Mouse (Mus musculus): Measurements from ENCODE around the gene Hist1h4f. TPM values are rescaled to one million over a fixed set of nuclear protein-coding genes. Genes with fewer than 3 reads are reported as not detected.

The Hist1h4f gene
- total and polyA plus RNA-seq, 3 experiments: 8.0 to 3,177 (median 478) TPM

DNA sequence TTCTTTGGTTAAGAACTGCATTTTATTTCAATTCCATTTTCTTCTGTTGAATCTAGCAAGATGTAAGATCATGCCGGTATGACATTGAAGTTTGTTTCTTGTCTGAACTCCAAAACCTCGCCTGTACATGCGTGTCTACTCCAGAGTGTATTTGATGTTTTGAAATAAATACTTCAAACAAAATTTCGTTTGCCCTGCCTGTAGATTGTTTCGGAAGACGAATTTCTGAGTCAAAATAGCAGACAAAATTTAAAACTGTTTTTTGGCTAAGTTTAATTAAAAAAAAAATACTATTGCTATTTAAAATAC, 33.2 kb downstream of the Hist1h4f start:
- no peaks in the 10 kb centered on the region for H3K9me3 ChIP-seq (replicated peaks)
- DNase-seq (ENCODE audit: low spot score): no peak
- no peaks in the 10 kb centered on the region for H3K27me3 ChIP-seq (ENCODE audit: insufficient read depth, low read length)
- peaks cover 38% of the 10 kb centered on the region for H3K4me1 ChIP-seq (ENCODE audit: insufficient read depth, low read depth, low read length)
- no peak for ATAC-seq (ENCODE audit: extremely low read depth, insufficient number of reproducible peaks, low FRiP score, poor library complexity, severe bottlenecking)
- TF ChIP-seq POLR2AphosphoS5 (IDR thresholded peaks at IDR 0.05; ENCODE audit: insufficient replicate concordance, low read depth, low read length): no peak
- TF ChIP-seq TAL1 (conservative IDR thresholded peaks at IDR 0.05; ENCODE audit: low read depth, low read length): no peak
- TF ChIP-seq GATA2 (IDR thresholded peaks at IDR 0.05; ENCODE audit: borderline replicate concordance, low read depth, low read length): no peak
- no peak for TF ChIP-seq GATA1 (IDR thresholded peaks at IDR 0.05; ENCODE audit: borderline replicate concordance, low read length)
- TF ChIP-seq CTCF (IDR thresholded peaks at IDR 0.05; ENCODE audit: low read depth, low read length): no peak
- H3K36me3 ChIP-seq (replicated peaks): no peaks in the 10 kb centered on the region
- H3K4me3 ChIP-seq (ENCODE audit: low read depth, low read length): peak overlapping the region; percentile 67

DNA sequence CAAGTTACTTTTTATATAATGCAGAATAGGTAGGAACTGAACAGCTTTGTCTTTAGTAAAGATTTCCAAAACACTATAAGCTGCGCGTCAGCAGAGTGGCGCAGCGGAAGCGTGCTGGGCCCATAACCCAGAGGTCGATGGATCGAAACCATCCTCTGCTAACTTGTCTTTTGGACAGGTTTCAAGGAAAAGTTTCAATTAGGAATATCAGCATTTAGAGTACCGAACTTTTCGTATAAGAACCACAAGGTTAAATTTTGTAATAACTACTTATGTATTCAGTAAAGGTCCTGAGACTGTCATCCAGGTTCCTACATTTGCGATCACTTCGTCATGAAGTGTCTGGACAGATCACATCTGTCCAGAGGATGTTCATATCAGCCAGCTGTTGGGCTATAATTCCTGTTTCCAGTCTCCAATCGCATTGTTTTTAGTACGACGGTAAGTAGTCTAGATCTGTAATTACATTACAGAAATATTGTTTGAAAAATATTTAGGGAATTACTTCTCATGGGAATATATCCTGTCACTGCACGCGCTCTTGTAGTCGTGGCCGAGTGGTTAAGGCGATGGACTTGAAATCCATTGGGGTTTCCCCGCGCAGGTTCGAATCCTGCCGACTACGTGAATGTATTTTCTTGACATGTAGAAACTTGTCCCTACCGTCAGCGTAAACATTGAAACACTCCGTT, 33.7 kb downstream of the Hist1h4f start:
- ATAC-seq (ENCODE audit: extremely low read depth, insufficient number of reproducible peaks, low FRiP score, poor library complexity, severe bottlenecking): no peak
- Histone ChIP-seq H3K9me3 (replicated peaks) (no peaks in the 10 kb centered on the region), H3K27me3 (ENCODE audit: insufficient read depth, low read length) (no peaks in the 10 kb centered on the region), H3K36me3 (replicated peaks) (no peaks in the 10 kb centered on the region), H3K4me1 (ENCODE audit: insufficient read depth, low read depth, low read length) (peaks cover 37% of the 10 kb centered on the region), H3K4me3 (ENCODE audit: low read depth, low read length) (peak overlapping the region; percentile 67)
- no peak for DNase-seq (ENCODE audit: low spot score)
- no peak for TF ChIP-seq TAL1 (conservative IDR thresholded peaks at IDR 0.05; ENCODE audit: low read depth, low read length)
- TF ChIP-seq CTCF (IDR thresholded peaks at IDR 0.05; ENCODE audit: low read depth, low read length): no peak
- no peak for TF ChIP-seq GATA2 (IDR thresholded peaks at IDR 0.05; ENCODE audit: borderline replicate concordance, low read depth, low read length)
- TF ChIP-seq GATA1 (IDR thresholded peaks at IDR 0.05; ENCODE audit: borderline replicate concordance, low read length): no peak
- TF ChIP-seq POLR2AphosphoS5 (IDR thresholded peaks at IDR 0.05; ENCODE audit: insufficient replicate concordance, low read depth, low read length): no peak

DNA sequence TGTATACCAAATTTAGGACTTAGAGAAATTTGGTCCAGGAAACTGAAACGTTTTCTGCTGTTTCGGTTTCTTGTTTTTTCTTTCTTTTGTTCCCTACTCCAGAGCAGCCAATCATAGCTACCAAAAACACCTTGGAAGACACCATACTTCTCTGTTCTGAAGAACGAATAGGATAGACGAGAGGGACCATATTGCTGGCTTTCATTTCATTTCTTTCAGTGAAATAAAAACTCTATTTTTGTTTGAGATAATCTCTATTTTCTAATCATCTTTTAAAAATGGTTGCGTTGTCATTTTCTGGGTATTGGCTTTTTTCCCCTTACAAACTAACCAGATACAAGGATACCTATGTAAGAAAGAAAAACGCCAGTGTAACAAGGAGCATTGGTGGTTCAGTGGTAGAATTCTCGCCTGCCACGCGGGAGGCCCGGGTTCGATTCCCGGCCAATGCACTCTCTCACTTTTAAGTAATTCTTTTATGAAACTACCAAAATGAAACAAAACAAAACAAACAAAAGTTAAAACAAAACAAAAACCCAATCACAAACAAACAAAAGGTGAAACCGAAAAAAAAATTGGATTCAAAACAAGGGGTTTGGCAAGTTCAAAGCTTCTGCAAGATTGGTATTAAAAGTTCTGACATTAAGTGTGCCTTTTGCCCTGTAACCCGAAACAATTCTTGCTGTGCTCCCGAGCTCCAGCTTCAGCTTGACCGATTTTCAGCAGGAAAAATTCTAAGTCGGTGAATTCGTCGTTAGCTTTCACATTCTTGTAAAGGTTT, 34.4 kb downstream of the Hist1h4f start:
- Histone ChIP-seq H3K27me3 (ENCODE audit: insufficient read depth, low read length) (no peaks in the 10 kb centered on the region), H3K36me3 (replicated peaks) (no peaks in the 10 kb centered on the region), H3K9me3 (replicated peaks) (no peaks in the 10 kb centered on the region), H3K4me3 (ENCODE audit: low read depth, low read length) (peak overlapping the region; percentile 67), H3K4me1 (ENCODE audit: insufficient read depth, low read depth, low read length) (peaks cover 29% of the 10 kb centered on the region)
- DNase-seq (ENCODE audit: low spot score): no peak
- TF ChIP-seq CTCF (IDR thresholded peaks at IDR 0.05; ENCODE audit: low read depth, low read length) (no peak), GATA2 (IDR thresholded peaks at IDR 0.05; ENCODE audit: borderline replicate concordance, low read depth, low read length) (no peak), POLR2AphosphoS5 (IDR thresholded peaks at IDR 0.05; ENCODE audit: insufficient replicate concordance, low read depth, low read length) (no peak), TAL1 (conservative IDR thresholded peaks at IDR 0.05; ENCODE audit: low read depth, low read length) (no peak), GATA1 (IDR thresholded peaks at IDR 0.05; ENCODE audit: borderline replicate concordance, low read length) (no peak)
- no peak for ATAC-seq (ENCODE audit: extremely low read depth, insufficient number of reproducible peaks, low FRiP score, poor library complexity, severe bottlenecking)

DNA sequence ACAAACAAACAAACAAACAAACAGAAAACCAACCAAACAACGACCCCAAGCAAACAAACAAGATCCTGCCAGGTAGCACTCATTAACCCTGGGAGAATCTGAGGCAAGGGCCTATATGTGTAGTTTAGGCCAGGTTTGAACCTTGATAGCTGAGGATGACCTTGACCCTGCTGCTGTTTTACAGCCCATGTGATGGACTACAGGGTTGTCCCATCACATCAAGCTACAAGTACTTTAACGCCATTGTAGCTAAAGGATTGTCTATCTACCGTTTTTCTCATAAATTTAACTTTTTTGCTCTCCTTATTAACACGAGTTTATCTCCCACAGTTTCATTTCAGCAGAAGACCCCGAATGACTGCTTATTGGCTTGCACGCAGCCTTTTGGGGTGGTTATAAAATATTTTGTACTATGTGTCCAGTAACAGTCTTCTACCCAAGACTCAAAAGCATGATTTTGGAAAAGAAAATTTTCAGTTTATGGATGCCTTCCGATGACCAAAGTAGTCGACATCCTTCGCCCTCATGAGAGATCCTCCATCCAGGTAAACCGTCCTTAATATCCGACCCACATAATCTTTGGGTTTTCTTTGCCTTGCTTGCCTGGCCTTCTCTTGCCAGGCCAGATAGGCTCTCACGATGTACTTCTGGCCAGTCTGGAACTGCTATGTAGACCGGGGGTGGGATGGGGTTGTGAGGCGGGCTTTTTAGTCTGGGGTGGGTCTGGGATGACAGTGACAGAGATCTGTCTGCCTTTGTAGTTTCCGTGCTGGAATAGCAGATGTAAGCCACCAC, 35.4 kb downstream of the Hist1h4f start:
- H3K9me3 ChIP-seq (replicated peaks): no peaks in the 10 kb centered on the region
- peak overlapping the region; percentile 47; the same call in 1 of the 2 replicates for H3K4me3 ChIP-seq (ENCODE audit: low read depth, low read length)
- TF ChIP-seq CTCF (IDR thresholded peaks at IDR 0.05; ENCODE audit: low read depth, low read length) (no peak), TAL1 (conservative IDR thresholded peaks at IDR 0.05; ENCODE audit: low read depth, low read length) (no peak), POLR2AphosphoS5 (IDR thresholded peaks at IDR 0.05; ENCODE audit: insufficient replicate concordance, low read depth, low read length) (no peak)
- DNase-seq (ENCODE audit: low spot score) (no peak), ATAC-seq (ENCODE audit: extremely low read depth, insufficient number of reproducible peaks, low FRiP score, poor library complexity, severe bottlenecking) (no peak)
- H3K27me3 ChIP-seq (ENCODE audit: insufficient read depth, low read length): no peaks in the 10 kb centered on the region
- no peaks in the 10 kb centered on the region for H3K36me3 ChIP-seq (replicated peaks)
- peaks cover 32% of the 10 kb centered on the region for H3K4me1 ChIP-seq (ENCODE audit: insufficient read depth, low read depth, low read length)

DNA sequence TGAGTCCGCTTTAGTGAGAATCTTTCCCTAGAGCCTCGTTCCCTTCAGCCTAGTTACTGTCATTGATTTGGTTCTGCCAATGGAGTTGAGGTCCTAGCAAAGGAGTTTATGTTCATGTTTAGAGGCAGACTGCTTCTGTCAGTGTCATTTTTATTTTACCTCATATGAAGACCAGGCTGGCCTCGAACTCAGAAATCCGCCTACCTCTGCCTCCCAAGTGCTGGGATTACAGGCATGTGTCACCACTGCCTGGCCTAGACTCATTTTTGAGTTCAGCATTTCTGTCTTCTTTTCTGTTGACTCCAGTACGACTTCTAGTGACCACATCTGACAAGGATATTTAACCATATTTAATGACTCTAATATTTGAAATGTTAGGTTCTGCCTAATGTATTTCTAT, 36.2 kb downstream of the Hist1h4f start:
- no peaks in the 10 kb centered on the region for H3K36me3 ChIP-seq (replicated peaks)
- H3K9me3 ChIP-seq (replicated peaks): no peaks in the 10 kb centered on the region
- H3K4me1 ChIP-seq (ENCODE audit: insufficient read depth, low read depth, low read length): peaks cover 31% of the 10 kb centered on the region
- no peaks in the 10 kb centered on the region for H3K27me3 ChIP-seq (ENCODE audit: insufficient read depth, low read length)
- ATAC-seq (ENCODE audit: extremely low read depth, insufficient number of reproducible peaks, low FRiP score, poor library complexity, severe bottlenecking) (no peak), DNase-seq (ENCODE audit: low spot score) (no peak)
- TF ChIP-seq GATA1 (IDR thresholded peaks at IDR 0.05; ENCODE audit: borderline replicate concordance, low read length): no peak
- TF ChIP-seq TAL1 (conservative IDR thresholded peaks at IDR 0.05; ENCODE audit: low read depth, low read length): no peak
- TF ChIP-seq GATA2 (IDR thresholded peaks at IDR 0.05; ENCODE audit: borderline replicate concordance, low read depth, low read length): no peak
- no peak for TF ChIP-seq POLR2AphosphoS5 (IDR thresholded peaks at IDR 0.05; ENCODE audit: insufficient replicate concordance, low read depth, low read length)
- no peak for TF ChIP-seq CTCF (IDR thresholded peaks at IDR 0.05; ENCODE audit: low read depth, low read length)
- no peak overlapping the region for H3K4me3 ChIP-seq (ENCODE audit: low read depth, low read length)

DNA sequence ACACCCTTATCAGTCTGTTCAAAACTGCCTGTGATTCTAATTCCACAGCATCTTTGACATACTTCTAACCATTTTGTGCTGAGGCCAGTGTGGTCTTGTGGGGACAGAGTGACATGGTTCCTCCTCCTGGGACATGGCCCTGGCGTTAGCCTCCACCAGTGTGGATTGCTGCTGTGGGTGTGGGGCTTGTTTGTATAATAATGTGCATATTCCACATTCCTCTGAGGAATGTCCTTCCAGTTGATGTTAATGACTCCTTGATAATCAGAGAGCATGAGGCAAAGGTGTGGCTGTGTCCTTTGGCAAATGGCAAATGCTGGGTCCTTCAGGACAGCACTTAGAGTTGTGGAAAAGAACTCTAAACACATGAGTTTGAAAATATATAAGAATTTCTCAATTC, 37.9 kb downstream of the Hist1h4f start:
- Histone ChIP-seq H3K4me3 (ENCODE audit: low read depth, low read length) (no peak overlapping the region), H3K27me3 (ENCODE audit: insufficient read depth, low read length) (no peaks in the 10 kb centered on the region), H3K9me3 (replicated peaks) (no peaks in the 10 kb centered on the region), H3K4me1 (ENCODE audit: insufficient read depth, low read depth, low read length) (peaks cover 24% of the 10 kb centered on the region), H3K36me3 (replicated peaks) (no peaks in the 10 kb centered on the region)
- no peak for TF ChIP-seq TAL1 (conservative IDR thresholded peaks at IDR 0.05; ENCODE audit: low read depth, low read length)
- TF ChIP-seq POLR2AphosphoS5 (IDR thresholded peaks at IDR 0.05; ENCODE audit: insufficient replicate concordance, low read depth, low read length): no peak
- no peak for TF ChIP-seq GATA1 (IDR thresholded peaks at IDR 0.05; ENCODE audit: borderline replicate concordance, low read length)
- no peak for TF ChIP-seq CTCF (IDR thresholded peaks at IDR 0.05; ENCODE audit: low read depth, low read length)
- no peak for TF ChIP-seq GATA2 (IDR thresholded peaks at IDR 0.05; ENCODE audit: borderline replicate concordance, low read depth, low read length)
- no peak for DNase-seq (ENCODE audit: low spot score)
- ATAC-seq (ENCODE audit: extremely low read depth, insufficient number of reproducible peaks, low FRiP score, poor library complexity, severe bottlenecking): no peak
